Mouse (Mus musculus): ENCODE results near the gene Bdnf. TPM values are rescaled to one million over a fixed set of nuclear protein-coding genes. Genes with fewer than 3 reads are reported as not detected.

Bdnf gene
- not detected in 2 replicates for polyA plus RNA-seq (2012)

GRCm38 (mm10) chr2:109674532-109674931 lies at the start of gene Bdnf:
Bdnf (plus strand) TSS chr2:109674700.

Other genes starting within 250 kb of the Bdnf start
- 2.6 and 4.2 TPM in 2 replicates for gene Lin7c, start 216.2 kb downstream of the Bdnf start, polyA plus RNA-seq (2012)
- gene Lgr4, start 242.9 kb downstream of the Bdnf start, polyA plus RNA-seq (2012) = 0.20 and 0.23 TPM in 2 replicates